Mouse (Mus musculus): ENCODE measurements around the gene Wdr70. TPM values are rescaled to one million over a fixed set of nuclear protein-coding genes. Genes with fewer than 3 reads are reported as not detected.

Wdr70 gene
- polyA plus RNA-seq, 1 experiment from 2014 or later = 49.3 TPM

Small RNA genes lying within 50 kb of the gene (microRNA-seq; reads per million reads assigned to microRNA genes)
- not detected for gene Gm27529 (ENCODE audit: borderline number of aligned reads)

Other genes with a start within 250 kb of the Wdr70 start
- gene Nup155, start 10.1 kb upstream of the Wdr70 start, polyA plus RNA-seq (2014; fragmentation: Nextera tagmentation; extraction: Ambion mirVana) = 13.1 and 23.2 TPM in 2 replicates
- gene Cplane1, start 69.9 kb upstream of the Wdr70 start, polyA plus RNA-seq (2014; fragmentation: Nextera tagmentation; extraction: Ambion mirVana) = 5.1 and 9.6 TPM in 2 replicates

Data from heart, embryonic 11.5 days (tissue).